Mouse (Mus musculus): ENCODE data around the gene Wwtr1. TPM values are rescaled to one million over a fixed set of nuclear protein-coding genes. Genes with fewer than 3 reads are reported as not detected.
A peak's percentile ranks its signal among the peaks of the same experiment; 100 is the strongest.

Gene Wwtr1
- polyA plus RNA-seq, 2 experiments = 34.5 to 54.2 TPM

GRCm38 (mm10) chr3:57585967-57586366 is 10.3 kb upstream of the Wwtr1 start:
- WGBS = 78% methylated on average over 6 of the region's 6 CpGs
- no peak overlapping the region for H3K9ac ChIP-seq (ENCODE audit: low read depth, low read length, severe bottlenecking)
- ATAC-seq (ENCODE audit: low FRiP score, low read depth) (no peak), DNase-seq (ENCODE audit: low spot score) (no peak)
- H3K4me3 ChIP-seq (replicated peaks; ENCODE audit: low read length) = no peak overlapping the region
- H3K36me3 ChIP-seq (ENCODE audit: control insufficient read depth, insufficient read depth, low read length) = no peaks in the 10 kb centered on the region
- no peaks in the 10 kb centered on the region for H3K9me3 ChIP-seq (ENCODE audit: control insufficient read depth, low read length)
- TF ChIP-seq POLR2A (IDR thresholded peaks at IDR 0.05; ENCODE audit: borderline replicate concordance, extremely low read depth, insufficient read depth, insufficient read length) = no peak
- H3K4me2 ChIP-seq (replicated peaks; ENCODE audit: low read depth, low read length, severe bottlenecking) = no peak overlapping the region
- no peaks in the 10 kb centered on the region for H3K4me1 ChIP-seq (ENCODE audit: control insufficient read depth, insufficient read depth, low read length)
- H3K27me3 ChIP-seq (ENCODE audit: control insufficient read depth, insufficient read depth, low read length) = no peaks in the 10 kb centered on the region
- no peak overlapping the region for H3K27ac ChIP-seq (replicated peaks; ENCODE audit: low read depth, low read length)

DNA sequence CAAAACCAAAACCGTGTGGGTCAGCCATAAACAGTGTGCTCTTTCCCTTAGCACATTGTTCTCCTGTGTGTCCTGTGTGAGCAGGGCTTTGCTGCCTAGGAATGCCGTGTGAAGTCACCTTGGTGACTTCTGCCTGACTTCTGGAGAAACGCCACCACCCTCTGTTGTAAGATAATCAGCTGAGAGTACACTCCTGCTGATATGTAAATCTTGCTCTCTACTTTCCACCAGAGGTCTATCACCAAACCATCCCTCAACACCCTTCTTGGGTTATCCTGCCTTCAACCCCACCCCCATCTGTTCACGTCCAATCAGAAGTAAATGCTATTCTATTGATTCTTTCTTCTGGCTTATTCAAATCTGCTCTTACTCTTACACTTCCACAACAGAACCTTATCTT is 7.8 kb upstream of the Wwtr1 start:
- no peaks in the 10 kb centered on the region for H3K4me1 ChIP-seq (ENCODE audit: control insufficient read depth, insufficient read depth, low read length)
- no peaks in the 10 kb centered on the region for H3K9me3 ChIP-seq (ENCODE audit: control insufficient read depth, low read length)
- no peaks in the 10 kb centered on the region for H3K27me3 ChIP-seq (ENCODE audit: control insufficient read depth, insufficient read depth, low read length)
- no peak overlapping the region for H3K4me3 ChIP-seq (replicated peaks; ENCODE audit: low read length)
- WGBS = 65% methylated on average over 4 of the region's 4 CpGs
- H3K36me3 ChIP-seq (ENCODE audit: control insufficient read depth, insufficient read depth, low read length) = no peaks in the 10 kb centered on the region
- DNase-seq (ENCODE audit: low spot score) = no peak
- ATAC-seq (ENCODE audit: low FRiP score, low read depth) = no peak
- no peak overlapping the region for H3K9ac ChIP-seq (ENCODE audit: low read depth, low read length, severe bottlenecking)
- H3K4me2 ChIP-seq (replicated peaks; ENCODE audit: low read depth, low read length, severe bottlenecking) = no peak overlapping the region
- TF ChIP-seq POLR2A (IDR thresholded peaks at IDR 0.05; ENCODE audit: borderline replicate concordance, extremely low read depth, insufficient read depth, insufficient read length) = no peak
- H3K27ac ChIP-seq (replicated peaks; ENCODE audit: low read depth, low read length) = no peak overlapping the region

GRCm38 (mm10) chr3:57580426-57581195 is 4.9 kb upstream of the Wwtr1 start:
- DNase-seq (ENCODE audit: low spot score) (no peak), ATAC-seq (ENCODE audit: low FRiP score, low read depth) (no peak)
- H3K4me1 ChIP-seq (ENCODE audit: control insufficient read depth, insufficient read depth, low read length) = 0 out of 2 replicates have a peak, but pooled peaks cover 5% of the 10 kb centered on the region
- no peak overlapping the region for H3K9ac ChIP-seq (ENCODE audit: low read depth, low read length, severe bottlenecking)
- H3K4me3 ChIP-seq (replicated peaks; ENCODE audit: low read length) = no peak overlapping the region
- H3K27ac ChIP-seq (replicated peaks; ENCODE audit: low read depth, low read length) = no peak overlapping the region
- WGBS = 89% methylated on average over 10 of the region's 10 CpGs
- H3K4me2 ChIP-seq (replicated peaks; ENCODE audit: low read depth, low read length, severe bottlenecking) = no peak overlapping the region
- no peak for TF ChIP-seq POLR2A (IDR thresholded peaks at IDR 0.05; ENCODE audit: borderline replicate concordance, extremely low read depth, insufficient read depth, insufficient read length)
- H3K9me3 ChIP-seq (ENCODE audit: control insufficient read depth, low read length) = no peaks in the 10 kb centered on the region
- no peaks in the 10 kb centered on the region for H3K27me3 ChIP-seq (ENCODE audit: control insufficient read depth, insufficient read depth, low read length)
- H3K36me3 ChIP-seq (ENCODE audit: control insufficient read depth, insufficient read depth, low read length) = no peaks in the 10 kb centered on the region

- peak overlapping the region; percentile 79 for H3K9ac ChIP-seq (ENCODE audit: low read depth, low read length, severe bottlenecking)
- WGBS = under 1% methylated on average over 35 of the region's 35 CpGs
- peak overlapping the region; percentile 82 for H3K4me2 ChIP-seq (replicated peaks; ENCODE audit: low read depth, low read length, severe bottlenecking)
- peak; percentile 80 for DNase-seq (ENCODE audit: low spot score)
- H3K9me3 ChIP-seq (ENCODE audit: control insufficient read depth, low read length) = no peaks in the 10 kb centered on the region
- peaks cover 32% of the 10 kb centered on the region for H3K4me1 ChIP-seq (ENCODE audit: control insufficient read depth, insufficient read depth, low read length)
- peak; percentile 47 for ATAC-seq (ENCODE audit: low FRiP score, low read depth)
- H3K36me3 ChIP-seq (ENCODE audit: control insufficient read depth, insufficient read depth, low read length) = 0 out of 2 replicates have a peak, but pooled peaks cover 4% of the 10 kb centered on the region
- peak overlapping the region; percentile 68 for H3K4me3 ChIP-seq (replicated peaks; ENCODE audit: low read length)
- H3K27ac ChIP-seq (replicated peaks; ENCODE audit: low read depth, low read length) = peak overlapping the region; percentile 93
- TF ChIP-seq POLR2A (IDR thresholded peaks at IDR 0.05; ENCODE audit: borderline replicate concordance, extremely low read depth, insufficient read depth, insufficient read length) = no peak
- H3K27me3 ChIP-seq (ENCODE audit: control insufficient read depth, insufficient read depth, low read length) = no peaks in the 10 kb centered on the region
These were observed 530 bp upstream of the Wwtr1 start for GRCm38 (mm10) chr3:57576056-57576824.

GRCm38 (mm10) chr3:57574885-57575659 is 638 bp downstream of the Wwtr1 start:
- WGBS = under 1% methylated on average over 45 of the region's 59 CpGs
- DNase-seq (ENCODE audit: low spot score) (peak; percentile 28), ATAC-seq (ENCODE audit: low FRiP score, low read depth) (peak; percentile 31)
- H3K27me3 ChIP-seq (ENCODE audit: control insufficient read depth, insufficient read depth, low read length) = no peaks in the 10 kb centered on the region
- H3K4me3 ChIP-seq (replicated peaks; ENCODE audit: low read length) = peak overlapping the region; percentile 68
- H3K27ac ChIP-seq (replicated peaks; ENCODE audit: low read depth, low read length) = peak overlapping the region; percentile 93
- H3K9me3 ChIP-seq (ENCODE audit: control insufficient read depth, low read length) = no peaks in the 10 kb centered on the region
- peaks cover 13% of the 10 kb centered on the region for H3K36me3 ChIP-seq (ENCODE audit: control insufficient read depth, insufficient read depth, low read length)
- peaks cover 32% of the 10 kb centered on the region for H3K4me1 ChIP-seq (ENCODE audit: control insufficient read depth, insufficient read depth, low read length)
- H3K4me2 ChIP-seq (replicated peaks; ENCODE audit: low read depth, low read length, severe bottlenecking) = peak overlapping the region; percentile 82
- no peak for TF ChIP-seq POLR2A (IDR thresholded peaks at IDR 0.05; ENCODE audit: borderline replicate concordance, extremely low read depth, insufficient read depth, insufficient read length)
- peak overlapping the region; percentile 79 for H3K9ac ChIP-seq (ENCODE audit: low read depth, low read length, severe bottlenecking)
